Mouse (Mus musculus): ENCODE results near the gene Il21. TPM values are rescaled to one million over a fixed set of nuclear protein-coding genes. Genes with fewer than 3 reads are reported as not detected.

Il21 gene
- polyA plus RNA-seq, 1 experiment from 2014 or later, result not detected

DNA sequence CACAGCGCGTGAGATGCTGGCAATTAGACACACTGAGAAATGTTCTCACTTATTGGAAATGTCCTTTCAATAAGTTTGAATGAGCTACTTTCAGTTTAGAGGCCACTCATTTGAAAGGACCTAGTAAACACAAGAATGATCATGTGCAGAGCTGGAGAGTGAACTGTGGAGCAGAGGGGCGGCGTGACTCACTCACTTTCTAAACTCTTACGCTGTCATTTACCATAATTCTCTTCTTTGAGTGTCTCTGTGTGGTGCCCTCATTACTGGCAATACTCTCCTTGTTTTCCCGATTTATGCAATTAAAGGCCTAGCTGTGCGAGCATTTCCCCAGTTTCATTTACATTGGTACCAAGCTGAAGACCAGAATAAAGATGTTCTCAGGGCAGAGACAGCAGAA, 1.3 kb downstream of the Il21 start:
- ATAC-seq (ENCODE audit: insufficient number of reproducible peaks, insufficient read depth, low FRiP score, low TSS enrichment, low read depth), result no peak
- Histone ChIP-seq H3K4me1 (replicated peaks) (no peaks in the 10 kb centered on the region), H3K36me3 (no peaks in the 10 kb centered on the region), H3K9me3 (no peaks in the 10 kb centered on the region), H3K27ac (no peak overlapping the region), H3K4me2 (no peak overlapping the region), H3K9ac (replicated peaks) (no peak overlapping the region), H3K27me3 (no peaks in the 10 kb centered on the region), H3K4me3 (replicated peaks) (no peak overlapping the region)
- WGBS, result 84% methylated on average over 7 of the region's 7 CpGs

DNA sequence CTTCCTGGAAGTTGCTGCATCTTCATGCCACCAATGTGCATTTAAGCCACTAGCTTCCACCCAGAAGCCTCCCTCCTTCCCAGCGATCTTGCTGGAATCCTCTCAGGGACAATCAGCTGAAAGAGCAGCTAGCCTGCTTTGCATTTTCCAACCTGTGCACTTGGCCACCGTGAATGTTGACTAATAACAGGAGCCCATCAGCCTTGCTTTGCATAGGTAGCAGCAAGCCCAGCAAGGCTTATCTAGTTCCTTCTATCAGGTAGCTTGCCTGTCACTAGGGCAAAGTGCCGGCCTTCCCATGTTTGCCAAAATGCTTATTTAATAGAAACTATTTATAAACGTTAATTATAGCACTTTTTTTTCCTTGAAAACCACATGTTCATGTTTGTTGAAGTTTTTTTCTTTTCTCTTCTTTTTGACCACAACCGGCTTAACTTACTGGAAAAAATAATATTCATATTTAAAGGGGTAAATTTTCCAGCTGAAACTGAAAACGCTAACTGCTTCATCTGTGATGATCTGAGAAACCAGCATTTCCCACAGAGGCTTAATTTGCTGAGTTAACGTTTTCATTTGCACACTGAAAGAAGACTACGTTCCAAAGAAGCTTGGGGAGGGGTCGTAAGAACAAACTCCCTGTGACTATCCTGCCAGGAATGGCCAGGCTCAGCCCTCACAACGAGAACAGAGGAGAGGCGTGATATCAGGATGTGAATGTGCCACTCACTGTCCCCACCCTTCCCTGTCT, 3.2 kb downstream of the Il21 start:
- WGBS, result 70% methylated on average over 11 of the region's 11 CpGs
- Histone ChIP-seq H3K9me3 (no peaks in the 10 kb centered on the region), H3K4me3 (replicated peaks) (no peak overlapping the region), H3K27ac (no peak overlapping the region), H3K27me3 (no peaks in the 10 kb centered on the region), H3K4me1 (replicated peaks) (no peaks in the 10 kb centered on the region), H3K4me2 (no peak overlapping the region), H3K36me3 (no peaks in the 10 kb centered on the region), H3K9ac (replicated peaks) (no peak overlapping the region)
- ATAC-seq (ENCODE audit: insufficient number of reproducible peaks, insufficient read depth, low FRiP score, low TSS enrichment, low read depth), result no peak

- 93% methylated on average over 13 of the region's 13 CpGs for WGBS
- no peak for ATAC-seq (ENCODE audit: insufficient number of reproducible peaks, insufficient read depth, low FRiP score, low TSS enrichment, low read depth)
- Histone ChIP-seq H3K36me3 (no peaks in the 10 kb centered on the region), H3K9ac (replicated peaks) (no peak overlapping the region), H3K9me3 (no peaks in the 10 kb centered on the region), H3K4me2 (no peak overlapping the region), H3K4me1 (replicated peaks) (no peaks in the 10 kb centered on the region), H3K27ac (no peak overlapping the region), H3K4me3 (replicated peaks) (no peak overlapping the region), H3K27me3 (no peaks in the 10 kb centered on the region)
These were observed 7.3 kb downstream of the Il21 start for GRCm38 (mm10) chr3:37225124-37225523.

DNA sequence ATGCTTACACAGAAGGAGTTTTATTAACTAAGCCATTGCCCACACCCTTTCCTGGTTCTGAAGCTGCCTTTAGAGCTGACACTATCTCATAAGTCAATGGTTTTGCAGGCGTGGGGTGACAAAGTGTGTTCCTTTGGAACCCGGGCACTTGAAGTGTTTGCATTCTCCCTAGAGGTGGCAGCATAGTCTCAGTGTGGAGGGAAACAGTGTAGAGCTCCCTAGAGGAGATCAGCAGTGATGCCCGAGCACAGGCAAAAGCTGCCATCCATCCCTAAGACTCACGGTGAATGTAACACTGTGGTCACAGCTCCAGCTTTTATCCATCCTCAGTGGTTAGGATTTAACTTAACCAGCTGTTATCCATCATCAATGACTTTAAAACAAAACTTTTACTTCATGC, 13.4 kb downstream of the Il21 start:
- no peaks in the 10 kb centered on the region for H3K4me1 ChIP-seq (replicated peaks)
- ATAC-seq (ENCODE audit: insufficient number of reproducible peaks, insufficient read depth, low FRiP score, low TSS enrichment, low read depth), result no peak
- H3K27ac ChIP-seq, result no peak overlapping the region
- H3K9ac ChIP-seq (replicated peaks), result no peak overlapping the region
- WGBS, result 35% methylated on average over 4 of the region's 4 CpGs
- H3K9me3 ChIP-seq, result no peaks in the 10 kb centered on the region
- H3K4me3 ChIP-seq (replicated peaks), result no peak overlapping the region
- H3K4me2 ChIP-seq, result no peak overlapping the region
- H3K36me3 ChIP-seq, result no peaks in the 10 kb centered on the region
- no peaks in the 10 kb centered on the region for H3K27me3 ChIP-seq

DNA sequence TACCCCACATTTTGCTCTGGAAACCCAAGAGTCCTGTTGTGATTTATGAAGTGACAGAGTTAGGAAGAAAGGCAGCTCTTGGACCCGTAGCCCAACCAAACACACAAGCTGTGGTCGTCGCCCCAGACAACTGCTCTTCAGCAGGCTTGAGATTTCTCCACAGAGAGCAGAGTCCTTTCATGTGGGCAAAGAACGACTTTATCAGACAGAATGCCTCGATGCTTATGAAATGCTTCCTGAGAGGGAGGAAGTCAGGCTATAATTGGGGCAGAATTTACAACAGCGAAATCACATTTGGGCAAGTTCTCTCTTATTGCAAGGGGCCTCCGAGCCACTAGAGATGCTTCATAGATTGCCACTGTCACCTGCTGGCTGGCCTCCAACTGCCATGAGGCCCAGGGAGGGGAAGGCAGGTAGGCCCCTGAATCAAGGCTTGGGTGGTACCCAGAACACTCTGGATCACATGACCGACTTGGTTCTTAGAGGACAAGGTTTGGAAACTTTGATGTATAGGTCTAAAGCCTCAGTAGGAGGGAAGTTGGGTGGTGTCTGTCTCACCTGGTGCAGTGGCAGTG, 27.1 kb downstream of the Il21 start:
- WGBS, result 68% methylated on average over 8 of the region's 8 CpGs
- Histone ChIP-seq H3K27me3 (no peaks in the 10 kb centered on the region), H3K27ac (no peak overlapping the region), H3K9ac (replicated peaks) (no peak overlapping the region), H3K4me3 (replicated peaks) (no peak overlapping the region), H3K4me2 (no peak overlapping the region), H3K4me1 (replicated peaks) (peaks cover 10% of the 10 kb centered on the region; the same call in 1 of the 2 replicates), H3K9me3 (no peaks in the 10 kb centered on the region), H3K36me3 (no peaks in the 10 kb centered on the region)
- ATAC-seq (ENCODE audit: insufficient number of reproducible peaks, insufficient read depth, low FRiP score, low TSS enrichment, low read depth), result no peak

DNA sequence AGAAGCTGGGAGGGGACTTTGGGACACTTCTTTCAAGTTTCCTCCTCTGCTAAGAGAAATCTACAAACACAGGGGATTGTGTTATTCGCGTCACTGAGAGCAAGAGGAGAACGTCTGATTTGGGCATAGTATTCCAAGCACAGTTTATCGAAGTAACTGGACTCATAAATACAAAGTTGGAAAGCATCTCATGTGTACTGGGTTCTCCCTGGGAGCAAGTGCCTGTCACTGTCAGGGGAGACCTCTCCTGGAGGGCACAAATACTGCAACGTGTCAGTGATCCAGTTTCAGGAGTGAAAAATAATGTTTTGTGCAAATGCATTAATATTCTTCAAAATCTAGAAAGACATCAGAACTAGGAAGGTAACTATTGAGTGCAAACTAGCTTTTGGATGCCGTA, 27.9 kb downstream of the Il21 start:
- no peaks in the 10 kb centered on the region for H3K9me3 ChIP-seq
- H3K9ac ChIP-seq (replicated peaks), result peak overlapping the region; percentile 72; the same call in 1 of the 2 replicates
- H3K4me3 ChIP-seq (replicated peaks), result peak overlapping the region; percentile 52
- no peak for ATAC-seq (ENCODE audit: insufficient number of reproducible peaks, insufficient read depth, low FRiP score, low TSS enrichment, low read depth)
- H3K4me1 ChIP-seq (replicated peaks), result peaks cover 10% of the 10 kb centered on the region; the same call in 1 of the 2 replicates
- 22% methylated on average over 6 of the region's 6 CpGs for WGBS
- H3K27ac ChIP-seq, result no peak overlapping the region
- peak overlapping the region; percentile 84 for H3K4me2 ChIP-seq
- H3K36me3 ChIP-seq, result no peaks in the 10 kb centered on the region
- H3K27me3 ChIP-seq, result no peaks in the 10 kb centered on the region

DNA sequence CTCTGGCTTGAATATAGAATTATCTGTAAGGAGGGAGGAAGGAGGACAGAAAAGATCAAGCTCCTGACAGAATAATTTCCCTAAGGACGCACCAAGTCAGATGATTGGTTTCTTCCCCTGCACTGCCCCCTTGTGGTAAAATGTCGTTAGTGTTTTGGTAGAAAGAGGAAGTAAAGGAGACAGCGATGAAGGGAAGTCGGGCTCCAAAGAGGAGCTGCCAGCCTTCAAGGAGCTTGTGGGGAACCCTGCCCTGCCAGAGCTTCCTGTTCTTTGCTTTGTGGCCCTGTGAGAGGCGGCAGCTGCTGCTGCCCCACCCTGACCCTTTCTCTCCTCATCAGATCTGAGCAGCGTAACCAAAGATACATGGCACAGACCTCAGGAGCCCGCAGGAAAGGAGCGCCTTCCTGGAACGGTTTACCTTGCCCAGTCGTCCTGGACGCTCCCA, 28.4 kb downstream of the Il21 start:
- Histone ChIP-seq H3K27ac (no peak overlapping the region), H3K4me1 (replicated peaks) (peaks cover 10% of the 10 kb centered on the region; the same call in 1 of the 2 replicates), H3K4me2 (peak overlapping the region; percentile 84), H3K27me3 (no peaks in the 10 kb centered on the region), H3K9ac (replicated peaks) (peak overlapping the region; percentile 72), H3K36me3 (no peaks in the 10 kb centered on the region), H3K4me3 (replicated peaks) (peak overlapping the region; percentile 52), H3K9me3 (no peaks in the 10 kb centered on the region)
- 1% methylated on average over 11 of the region's 11 CpGs for WGBS
- peak; percentile 34; the same call in 1 of the 2 replicates for ATAC-seq (ENCODE audit: insufficient number of reproducible peaks, insufficient read depth, low FRiP score, low TSS enrichment, low read depth)

- H3K4me1 ChIP-seq (replicated peaks), result peaks cover 10% of the 10 kb centered on the region; the same call in 1 of the 2 replicates
- no peaks in the 10 kb centered on the region for H3K27me3 ChIP-seq
- no peaks in the 10 kb centered on the region for H3K36me3 ChIP-seq
- no peak overlapping the region for H3K9ac ChIP-seq (replicated peaks)
- H3K27ac ChIP-seq, result no peak overlapping the region
- ATAC-seq (ENCODE audit: insufficient number of reproducible peaks, insufficient read depth, low FRiP score, low TSS enrichment, low read depth), result no peak
- no peaks in the 10 kb centered on the region for H3K9me3 ChIP-seq
- no peak overlapping the region for H3K4me2 ChIP-seq
- 84% methylated on average over 7 of the region's 7 CpGs for WGBS
- H3K4me3 ChIP-seq (replicated peaks), result no peak overlapping the region
These were observed 29.6 kb downstream of the Il21 start for GRCm38 (mm10) chr3:37202856-37203255.

DNA sequence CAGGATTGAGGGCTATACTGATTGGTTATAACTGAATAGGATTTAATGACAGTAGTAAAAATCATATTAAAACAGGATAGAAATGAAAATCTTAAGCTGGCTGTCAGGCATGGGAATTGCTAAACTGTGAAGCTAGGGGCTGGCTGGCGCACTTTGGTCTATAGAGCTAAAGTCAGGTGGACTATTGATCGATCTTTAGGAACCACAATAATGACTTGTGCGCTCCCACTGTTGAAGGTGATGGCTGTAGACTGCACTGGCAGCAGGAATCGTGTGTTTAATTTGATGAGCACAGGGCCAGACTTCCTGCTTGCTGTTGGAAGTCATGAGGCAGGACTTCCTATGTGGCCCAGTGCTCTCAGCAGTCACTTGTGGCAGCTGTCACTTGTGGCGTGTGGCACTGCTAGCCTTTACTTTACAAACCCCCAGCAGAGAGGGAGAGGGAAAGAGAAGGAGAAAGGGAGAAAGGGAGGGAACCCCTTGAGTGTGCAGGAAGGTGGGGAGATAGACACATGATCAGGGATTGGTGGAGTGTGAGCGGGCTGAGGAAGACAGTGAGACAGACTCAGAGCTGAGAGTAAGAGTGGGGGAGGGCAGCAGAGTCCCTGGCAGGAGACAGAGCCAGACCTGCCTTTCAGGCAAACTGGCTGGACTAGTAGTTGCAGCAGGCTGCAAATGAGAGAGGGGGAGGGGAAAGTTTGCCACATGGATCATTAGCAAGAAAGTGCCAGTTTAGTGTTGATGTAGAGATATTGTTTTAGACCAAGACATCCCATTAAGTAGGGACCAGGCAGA, 31.1 kb downstream of the Il21 start:
- peak; percentile 54; the same call in 1 of the 2 replicates for ATAC-seq (ENCODE audit: insufficient number of reproducible peaks, insufficient read depth, low FRiP score, low TSS enrichment, low read depth)
- no peak overlapping the region for H3K4me3 ChIP-seq (replicated peaks)
- H3K27ac ChIP-seq, result no peak overlapping the region
- no peaks in the 10 kb centered on the region for H3K36me3 ChIP-seq
- H3K4me1 ChIP-seq (replicated peaks), result peaks cover 10% of the 10 kb centered on the region; the same call in 1 of the 2 replicates
- H3K4me2 ChIP-seq, result no peak overlapping the region
- H3K9me3 ChIP-seq, result no peaks in the 10 kb centered on the region
- no peaks in the 10 kb centered on the region for H3K27me3 ChIP-seq
- 44% methylated on average over 6 of the region's 6 CpGs for WGBS
- H3K9ac ChIP-seq (replicated peaks), result no peak overlapping the region

DNA sequence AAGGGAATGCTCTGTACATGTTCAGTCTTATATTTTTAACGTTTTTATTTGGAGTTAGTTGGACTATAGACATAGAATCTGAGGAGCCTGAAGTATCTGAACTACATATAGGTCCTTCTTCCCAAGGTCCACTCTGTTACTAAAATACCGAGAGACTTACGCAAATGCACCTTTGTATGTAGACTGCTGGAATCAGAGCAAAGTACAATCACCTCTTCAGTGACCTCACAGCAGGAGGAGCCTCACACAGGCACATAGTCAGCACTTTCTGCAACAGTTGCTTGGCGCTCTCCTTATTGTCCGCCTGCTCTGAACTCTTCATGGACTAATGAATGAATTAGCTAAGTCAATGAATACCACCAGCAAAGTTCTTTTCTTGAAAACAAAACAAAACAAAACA, 34.1 kb downstream of the Il21 start:
- WGBS, result 89% methylated on average over 5 of the region's 5 CpGs

DNA sequence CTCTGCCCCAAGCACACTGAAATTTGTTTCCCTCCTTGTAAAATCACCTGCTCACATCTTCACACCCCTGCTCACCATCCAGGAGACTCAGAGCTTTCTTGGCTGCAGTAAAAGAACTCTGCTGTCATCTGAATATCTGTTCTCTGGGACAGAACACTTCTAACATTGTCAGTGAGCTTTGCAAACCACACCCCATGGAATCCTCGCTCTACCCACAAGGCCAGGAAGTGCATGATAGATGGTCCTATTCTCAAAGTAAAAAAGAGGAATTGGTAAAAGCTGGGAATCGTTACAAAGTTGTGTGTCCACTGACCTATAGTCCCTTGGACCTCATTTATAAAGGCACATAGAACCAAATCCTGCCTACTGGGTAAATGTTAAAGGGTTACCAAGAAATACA, 40.5 kb downstream of the Il21 start:
- H3K36me3 ChIP-seq, result no peaks in the 10 kb centered on the region
- no peak overlapping the region for H3K4me3 ChIP-seq (replicated peaks)
- H3K27me3 ChIP-seq, result no peaks in the 10 kb centered on the region
- H3K4me2 ChIP-seq, result no peak overlapping the region
- no peaks in the 10 kb centered on the region for H3K9me3 ChIP-seq
- WGBS, result 68% methylated on average over 2 of the region's 2 CpGs
- no peaks in the 10 kb centered on the region for H3K4me1 ChIP-seq (replicated peaks)
- H3K27ac ChIP-seq, result no peak overlapping the region
- H3K9ac ChIP-seq (replicated peaks), result no peak overlapping the region
- ATAC-seq (ENCODE audit: insufficient number of reproducible peaks, insufficient read depth, low FRiP score, low TSS enrichment, low read depth), result no peak

More for the DNA sequence above, 34.1 kb downstream of the Il21 start:
- Histone ChIP-seq H3K4me3 (replicated peaks) (no peak overlapping the region), H3K36me3 (no peaks in the 10 kb centered on the region), H3K9me3 (no peaks in the 10 kb centered on the region), H3K27me3 (no peaks in the 10 kb centered on the region), H3K27ac (no peak overlapping the region), H3K4me2 (no peak overlapping the region), H3K4me1 (replicated peaks) (peaks cover 10% of the 10 kb centered on the region; the same call in 1 of the 2 replicates), H3K9ac (replicated peaks) (no peak overlapping the region)
- ATAC-seq (ENCODE audit: insufficient number of reproducible peaks, insufficient read depth, low FRiP score, low TSS enrichment, low read depth), result no peak
